Mouse (Mus musculus): ENCODE measurements around the gene Pbrm1.

The Pbrm1 gene

DNA sequence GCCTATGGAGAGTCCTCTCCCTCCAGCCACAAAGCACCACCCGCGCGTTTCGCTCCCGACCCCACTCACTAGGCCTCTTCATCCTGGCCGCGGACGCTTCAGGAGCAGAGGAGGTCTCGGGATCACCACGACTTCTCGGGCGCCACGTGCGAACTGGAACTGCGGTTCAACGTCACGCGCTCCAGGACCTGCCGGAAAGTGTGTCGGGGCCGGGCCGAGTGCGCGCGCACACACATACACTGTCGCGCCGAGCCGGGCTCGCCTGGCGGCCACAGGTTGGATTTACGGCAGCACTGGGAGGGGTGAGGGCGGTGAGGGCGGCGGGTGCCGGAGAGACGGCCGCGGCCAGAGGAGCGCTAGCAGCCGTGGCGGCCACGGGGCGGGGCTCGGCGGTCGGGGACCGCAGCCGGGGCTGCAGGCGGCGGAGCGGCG, at the start of gene Pbrm1, which contains the start of gene Gnl3:
TSS of gene Pbrm1 (plus strand) at position 279 of the 432 bp plus-strand sequence.
TSS of gene Gnl3 (minus strand) at position 293 of the 432 bp plus-strand sequence.
- in situ Hi-C loops (cut with MboI, MseI) = loop anchor here (5.0 kb wide), 1 partner anchor 43 kb away; no protein-coding TSS in a partner anchor

DNA sequence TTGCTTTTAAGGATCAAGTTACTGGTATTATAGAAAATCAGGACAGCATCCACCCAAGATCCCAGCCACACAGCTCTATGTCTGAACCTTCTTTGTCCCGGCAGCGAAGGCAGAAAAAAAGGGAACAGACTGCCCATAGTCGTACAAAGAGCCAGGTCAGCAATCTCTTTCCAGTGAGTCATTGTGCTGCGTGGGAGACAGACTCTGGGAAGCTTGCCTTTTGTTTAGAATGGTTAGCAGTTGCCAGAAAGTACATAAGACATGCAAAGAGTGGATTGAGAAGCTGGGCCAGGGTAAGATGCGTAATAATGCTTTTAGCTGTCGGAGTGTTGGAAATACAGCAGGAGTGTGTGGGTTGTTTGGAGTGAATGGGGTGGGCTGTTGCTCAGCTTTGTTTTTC, 44.7 kb upstream of the Pbrm1 start:
- in situ Hi-C loops (cut with MboI, MseI) = no loop called here

DNA sequence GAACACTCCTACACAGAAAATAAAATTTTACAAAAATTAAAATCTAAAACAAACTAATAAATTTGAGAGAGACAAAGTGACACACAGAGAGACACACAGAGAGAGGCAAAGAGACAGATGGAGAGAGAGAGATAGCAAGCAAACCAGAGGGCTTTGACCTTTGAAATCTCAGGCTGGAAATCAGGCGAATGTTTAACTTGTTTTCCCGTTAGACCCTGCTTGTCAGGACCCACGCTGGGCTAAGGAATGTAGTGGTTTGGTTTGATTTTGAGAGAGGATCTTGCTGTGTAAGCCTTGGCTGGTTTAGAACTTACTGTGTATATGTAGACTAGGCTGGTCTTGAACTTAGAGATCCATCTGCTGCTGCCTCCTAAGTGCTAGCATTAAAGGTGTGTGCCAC, 42.7 kb upstream of the Pbrm1 start:
- in situ Hi-C loops (cut with MboI, MseI) = no loop called here

DNA sequence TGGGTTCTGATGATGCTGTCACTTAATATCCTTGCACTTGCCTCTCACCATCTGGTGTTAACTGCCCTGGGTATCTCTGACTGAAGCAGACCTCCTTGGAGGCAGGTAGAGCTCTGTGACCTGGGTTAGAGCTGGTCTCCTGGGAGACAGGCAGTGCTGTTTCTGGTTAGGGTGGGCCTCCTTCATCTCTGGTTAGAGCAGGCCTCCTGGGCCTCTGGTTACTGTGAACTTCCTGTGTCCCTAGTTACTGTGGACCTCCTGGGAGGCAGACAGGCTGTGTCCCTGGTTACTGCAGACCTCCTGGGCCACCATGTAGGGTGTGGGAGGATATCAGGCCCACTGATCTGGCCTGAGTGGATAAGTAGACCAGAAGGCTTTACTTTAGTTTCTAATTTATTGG, 22.5 kb upstream of the Pbrm1 start:
- in situ Hi-C loops (cut with MboI, MseI) = no loop called here

DNA sequence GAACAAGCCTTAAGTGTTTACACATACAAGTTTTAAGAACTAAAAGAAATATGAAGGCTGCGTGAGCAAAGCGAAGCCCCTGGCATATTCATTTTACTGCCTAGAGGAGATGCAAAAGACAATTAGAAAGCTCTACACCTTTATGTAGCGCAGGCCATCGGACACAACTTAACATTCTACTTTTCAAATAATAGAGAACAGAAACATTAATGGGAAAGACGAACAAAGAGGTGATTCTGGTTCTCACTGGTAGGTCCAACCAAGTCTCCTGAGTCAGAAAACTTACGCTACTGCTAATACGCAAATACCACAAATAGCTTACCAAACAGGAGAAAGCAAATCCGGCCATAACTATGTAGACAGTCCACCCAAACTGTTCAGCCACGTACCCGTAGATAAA, 18.6 kb upstream of the Pbrm1 start:
- in situ Hi-C loops (cut with MboI, MseI) = no loop called here

DNA sequence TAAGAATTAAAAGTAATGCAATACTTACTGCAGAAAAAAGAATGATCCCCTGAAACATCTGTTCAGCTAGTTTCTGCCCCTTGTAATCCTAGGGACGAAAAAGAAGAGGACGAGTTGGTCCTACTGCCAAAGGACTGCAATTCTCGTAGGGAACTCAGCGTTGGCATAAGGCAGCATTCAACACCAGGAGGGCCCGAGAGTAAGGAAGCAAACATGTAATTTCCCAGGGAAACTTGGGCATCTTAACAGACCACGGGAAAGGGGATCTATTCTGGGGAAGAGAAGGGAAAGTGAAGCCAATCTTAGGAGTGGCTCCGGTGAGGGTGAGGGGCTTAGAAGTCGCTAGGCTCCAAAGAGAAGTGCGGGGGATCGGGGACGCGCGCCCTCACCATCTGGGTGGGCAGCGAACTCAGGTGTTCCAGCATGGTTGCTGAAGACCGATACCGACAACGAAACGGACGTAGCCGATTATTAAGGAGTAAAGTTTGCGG, 18.1 kb upstream of the Pbrm1 start:
- in situ Hi-C loops (cut with MboI, MseI) = no loop called here

DNA sequence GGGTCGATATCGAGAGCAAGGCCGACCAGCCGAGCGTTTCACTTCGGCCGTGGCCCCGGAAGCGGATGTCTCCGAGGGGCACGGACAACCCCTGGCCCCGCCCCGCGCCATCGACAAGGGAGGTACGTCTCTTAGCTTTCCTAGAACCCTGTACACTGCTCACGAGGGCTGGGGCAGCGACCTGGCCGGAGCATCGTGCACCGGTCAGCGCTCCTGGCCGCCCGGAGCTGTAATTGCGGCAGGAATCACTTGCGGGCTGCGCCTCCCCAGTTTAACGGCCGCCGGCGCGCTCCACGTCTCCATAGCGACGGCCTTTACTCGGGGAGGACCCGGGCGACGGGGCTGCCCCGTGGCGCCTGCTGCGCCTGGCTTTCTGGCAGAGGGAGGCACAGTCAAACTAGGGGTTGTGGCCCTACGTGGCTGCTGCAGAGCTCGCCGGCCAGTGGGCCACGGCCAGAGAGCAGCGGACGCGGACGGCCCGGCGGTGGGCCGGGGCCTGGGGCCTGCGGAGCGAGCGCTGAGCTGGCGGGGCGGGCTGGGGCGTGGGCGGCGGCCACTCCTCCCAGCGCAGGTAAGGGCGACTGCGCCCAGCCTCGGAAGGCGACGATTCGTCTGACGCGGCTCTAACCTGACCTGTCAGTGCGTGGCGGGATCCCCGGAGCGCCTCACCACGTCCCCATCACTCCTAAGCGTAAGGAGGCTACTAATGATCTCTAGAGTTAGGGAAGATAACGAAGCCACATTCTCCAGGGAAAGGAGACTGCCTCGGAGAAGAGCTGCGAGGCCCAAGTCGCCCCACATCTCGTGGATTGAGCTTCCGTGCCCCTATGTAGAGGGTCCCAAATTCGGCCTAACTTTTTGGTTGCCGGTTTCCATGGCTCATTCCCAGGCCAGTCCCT, 17.4 kb upstream of the Pbrm1 start, which contains the start of the genes Glt8d1 and Spcs1:
TSS of gene Glt8d1 (plus strand) at position 94 of the 899 bp plus-strand sequence.
TSS of gene Spcs1 (minus strand) at position 366 of the 899 bp plus-strand sequence.
- in situ Hi-C loops (cut with MboI, MseI) = no loop called here

DNA sequence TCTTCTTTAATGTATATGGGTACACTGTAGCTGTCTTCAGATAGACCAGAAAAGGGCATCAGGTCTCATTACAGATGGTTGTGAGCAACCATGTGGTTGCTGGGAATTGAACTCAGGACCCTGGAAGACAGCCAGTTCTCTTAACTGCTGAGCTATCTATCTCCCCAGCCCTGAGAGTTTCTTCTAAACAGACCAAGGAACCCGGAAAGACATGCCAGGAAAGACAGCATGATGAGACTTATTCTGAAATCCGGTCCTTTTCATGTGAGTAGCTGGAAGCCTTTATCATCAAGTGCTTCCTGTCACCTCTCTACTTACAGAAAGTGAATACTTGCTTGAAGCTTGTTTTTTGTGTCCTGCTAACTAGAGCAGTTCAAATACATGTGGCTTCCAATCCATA, 14.4 kb upstream of the Pbrm1 start:
- in situ Hi-C loops (cut with MboI, MseI) = no loop called here

DNA sequence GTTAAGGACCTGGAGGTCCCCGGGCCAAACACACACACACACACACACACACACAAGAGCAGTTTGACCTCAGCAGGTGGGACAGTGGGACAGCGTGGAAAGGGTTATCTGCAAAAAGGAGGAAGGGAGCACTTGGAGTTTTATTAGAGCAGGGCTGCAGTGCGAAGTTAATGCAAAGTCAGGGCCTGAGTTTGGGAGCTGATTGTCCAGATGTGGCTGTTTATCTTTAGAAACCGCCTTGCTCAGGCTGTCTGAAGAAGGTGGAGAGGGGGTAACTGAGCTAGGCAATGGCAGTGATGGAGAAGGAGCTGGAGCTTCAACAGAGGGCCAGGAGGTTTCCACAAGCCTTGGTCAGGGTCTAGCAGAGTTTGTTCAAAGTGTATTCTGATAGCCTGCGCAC, 12.2 kb upstream of the Pbrm1 start:
- in situ Hi-C loops (cut with MboI, MseI) = no loop called here

DNA sequence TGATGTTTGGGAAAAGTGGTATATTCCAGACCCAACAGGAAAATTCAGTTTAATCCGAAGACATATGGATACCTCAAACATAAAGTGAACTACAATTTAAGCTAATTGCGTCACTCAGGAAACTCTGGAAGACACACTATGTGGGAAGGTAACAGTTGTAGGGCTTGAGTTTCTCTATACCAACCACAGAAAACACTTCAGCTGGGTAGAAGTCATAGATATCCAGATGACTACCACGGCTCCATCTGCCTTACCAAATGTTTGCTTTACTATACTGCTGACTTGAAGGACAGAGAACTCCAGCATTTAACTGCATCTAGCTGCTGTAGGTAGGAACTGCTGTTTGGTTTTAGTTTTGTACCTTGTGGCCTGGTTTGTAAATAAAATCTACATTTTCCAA, 7.3 kb upstream of the Pbrm1 start:
- in situ Hi-C loops (cut with MboI, MseI) = no loop called here

DNA sequence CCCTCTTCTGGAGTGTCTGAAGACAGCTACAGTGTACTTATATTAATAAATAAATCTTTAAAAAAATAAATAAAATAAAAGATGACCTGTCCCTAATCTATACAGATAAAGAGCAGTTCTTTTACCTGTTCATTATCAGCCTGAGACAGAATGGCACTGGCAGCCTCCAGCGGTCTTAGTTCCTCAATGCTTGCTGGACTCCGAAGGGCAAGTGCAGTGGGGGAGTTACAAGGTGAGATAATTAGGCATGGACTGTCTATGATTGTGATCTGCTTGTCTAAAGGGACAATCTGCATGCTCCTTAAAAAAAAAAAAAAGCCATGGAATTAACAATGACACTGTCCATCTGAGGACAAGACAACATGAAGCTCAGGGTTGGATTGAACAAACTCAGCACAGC, 5.0 kb upstream of the Pbrm1 start:
- in situ Hi-C loops (cut with MboI, MseI) = no loop called here

DNA sequence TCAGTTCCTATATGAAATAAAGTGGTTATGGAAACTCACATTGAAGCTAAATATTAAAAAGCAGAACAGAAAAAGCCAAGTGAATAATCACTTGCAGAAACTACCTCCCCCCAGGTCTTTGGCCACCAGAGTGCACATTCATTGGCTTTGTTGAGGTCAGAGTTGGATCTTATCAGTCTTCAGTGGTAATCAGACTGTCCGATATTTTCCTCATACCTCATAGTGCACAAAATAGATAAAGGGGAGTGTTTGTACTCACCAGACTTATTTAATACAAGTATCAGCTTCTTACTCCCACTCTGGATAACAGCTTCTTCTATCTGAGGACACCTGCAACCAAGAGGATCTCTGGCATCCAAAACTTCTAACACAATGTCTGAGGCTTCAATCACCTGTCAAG, 2.9 kb upstream of the Pbrm1 start:
- in situ Hi-C loops (cut with MboI, MseI) = loop anchor here (5.0 kb wide), 1 partner anchor 46 kb away; no protein-coding TSS in a partner anchor

DNA sequence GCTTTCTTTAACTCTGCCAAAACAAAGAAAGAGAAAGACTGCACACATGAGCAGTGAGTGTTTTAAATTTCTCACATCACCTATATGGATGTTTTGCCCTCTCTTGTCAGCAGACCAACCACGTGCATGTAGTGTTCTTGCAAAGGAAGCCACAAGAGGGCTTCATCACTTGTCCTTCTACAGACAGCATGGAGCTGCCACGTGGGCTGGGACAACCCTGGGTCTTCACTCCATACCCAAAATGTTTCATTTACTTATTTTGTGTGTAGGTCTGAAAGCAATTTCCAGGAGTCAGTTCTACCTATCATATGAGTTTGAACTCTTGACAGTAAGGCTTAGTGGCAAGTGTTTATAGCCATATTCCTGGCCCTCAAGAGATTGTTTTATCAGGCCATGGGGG, 1.1 kb upstream of the Pbrm1 start:
- in situ Hi-C loops (cut with MboI, MseI) = loop anchor here (5.0 kb wide), 1 partner anchor 44 kb away; no protein-coding TSS in a partner anchor

DNA sequence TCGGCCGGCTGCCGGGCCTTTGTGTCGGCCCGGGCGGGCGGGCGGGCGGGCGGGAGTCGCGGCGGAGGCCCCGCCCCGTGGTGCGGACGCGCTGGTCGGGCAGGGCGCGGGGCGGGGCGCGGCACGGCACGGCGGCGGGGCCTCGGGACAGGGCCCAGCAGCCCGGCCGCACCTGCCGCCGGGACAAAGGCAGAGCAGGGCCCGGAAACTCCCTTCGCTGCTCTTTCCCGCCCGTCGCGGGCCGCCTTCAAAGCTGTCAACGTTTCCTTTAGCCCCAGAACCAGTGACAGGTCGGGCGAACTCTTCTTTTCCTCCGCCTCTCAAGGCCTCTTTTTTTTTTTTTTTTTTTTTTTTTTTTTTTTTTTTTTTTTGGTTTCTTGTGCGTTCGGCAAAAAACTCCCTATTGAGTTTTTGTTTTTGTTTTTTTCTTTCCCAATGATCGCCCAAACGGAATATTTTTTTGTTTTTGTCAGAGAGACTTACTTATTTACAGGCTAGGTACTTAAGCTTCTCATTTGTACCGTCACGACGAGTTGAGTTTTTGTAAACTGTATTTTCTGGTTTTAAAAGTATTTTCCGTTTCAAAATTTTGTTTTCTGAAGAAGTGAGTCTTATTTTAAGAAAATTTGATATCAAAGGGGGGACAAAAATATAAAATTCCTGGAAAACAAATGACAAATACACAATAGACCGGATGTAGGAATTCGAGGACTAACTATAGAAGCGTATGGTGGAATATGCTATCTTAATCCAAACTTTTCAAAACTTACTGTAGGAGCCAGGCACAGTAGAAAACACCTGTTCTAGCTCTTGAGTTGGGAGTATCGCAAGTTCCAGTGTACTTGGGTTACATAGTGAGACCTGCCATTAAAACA, 630 bp downstream of the Pbrm1 start:
- in situ Hi-C loops (cut with MboI, MseI) = loop anchor here (5.0 kb wide), 1 partner anchor 43 kb away; no protein-coding TSS in a partner anchor

DNA sequence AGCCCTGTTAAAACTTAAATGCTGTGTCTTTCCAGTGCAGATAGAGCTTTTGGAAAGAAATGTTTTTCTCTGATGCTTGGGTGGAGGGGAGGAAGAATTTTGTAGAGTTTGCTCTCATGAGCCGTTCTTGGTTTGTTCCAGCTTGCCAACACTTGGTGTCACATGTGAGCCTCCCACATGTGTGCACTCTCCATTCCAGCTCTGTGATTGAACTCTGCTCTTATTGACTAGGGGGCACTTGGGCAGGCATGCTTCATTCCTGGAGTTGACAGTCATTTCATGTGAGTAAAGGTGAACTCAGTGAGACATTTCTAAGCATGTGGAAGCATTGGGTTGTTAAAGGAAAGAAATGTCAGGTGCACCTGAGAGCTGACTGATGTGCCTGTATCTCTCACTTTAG, 3.6 kb downstream of the Pbrm1 start:
- in situ Hi-C loops (cut with MboI, MseI) = no loop called here

DNA sequence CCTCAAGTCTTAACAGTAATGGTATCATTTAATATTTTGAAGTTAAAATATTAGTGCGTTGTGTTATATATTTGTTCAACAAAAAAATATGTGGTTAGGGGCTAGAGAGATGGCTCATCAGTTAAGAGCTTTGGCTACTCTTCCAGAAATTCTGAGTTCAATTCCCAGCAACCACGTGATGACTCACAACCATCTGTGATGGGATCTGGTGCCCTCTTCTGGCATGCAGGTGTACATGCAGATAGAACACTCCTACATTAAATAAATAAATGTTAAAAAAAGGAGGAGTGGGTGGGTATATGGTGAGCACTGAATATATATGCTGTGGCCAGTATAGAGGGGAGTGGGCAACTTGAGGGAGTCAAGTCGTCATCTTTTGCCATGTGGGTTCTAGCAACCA, 6.8 kb downstream of the Pbrm1 start:
- in situ Hi-C loops (cut with MboI, MseI) = no loop called here

DNA sequence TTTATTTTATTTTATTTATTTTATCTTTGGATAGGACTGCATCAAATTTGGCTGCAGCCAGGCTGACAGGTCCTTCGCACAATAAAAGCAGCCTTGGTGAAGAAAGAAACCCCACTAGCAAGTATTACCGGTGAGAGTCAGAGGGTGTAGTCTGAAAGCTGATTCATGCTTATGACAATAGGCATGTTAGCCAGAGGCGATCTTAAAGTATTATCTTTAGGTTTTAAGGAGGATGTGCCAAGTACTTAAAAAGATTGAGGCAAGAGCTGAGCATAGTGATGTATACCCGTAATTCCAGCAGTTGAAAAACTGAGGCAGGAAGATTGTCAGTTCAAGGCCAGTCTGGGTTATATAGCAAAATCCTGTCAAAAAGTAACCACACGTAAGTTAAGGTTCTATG, 26.4 kb downstream of the Pbrm1 start:
- in situ Hi-C loops (cut with MboI, MseI) = loop anchor here (5.0 kb wide), 1 partner anchor 142 kb away; no protein-coding TSS in a partner anchor

DNA sequence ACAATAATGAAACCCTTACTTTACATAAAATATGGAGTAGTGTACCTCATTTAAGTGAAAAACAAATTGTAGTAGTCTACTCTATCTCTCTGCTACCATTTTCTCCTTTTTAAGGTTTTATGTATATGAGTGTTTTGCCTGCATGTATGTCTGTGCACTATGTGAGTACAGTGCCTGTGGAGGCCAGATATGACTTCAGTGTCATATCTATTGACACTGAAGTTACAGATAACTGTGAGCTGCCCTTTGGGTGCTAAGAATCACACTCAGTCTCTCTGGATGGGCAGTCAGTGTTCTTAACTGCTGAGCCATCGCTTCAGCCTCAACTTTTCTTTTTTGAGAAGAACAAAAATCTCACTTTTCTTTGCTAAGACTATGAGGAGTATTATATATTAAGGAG, 26.9 kb downstream of the Pbrm1 start:
- in situ Hi-C loops (cut with MboI, MseI) = loop anchor here (5.0 kb wide), 1 partner anchor 141 kb away; no protein-coding TSS in a partner anchor

DNA sequence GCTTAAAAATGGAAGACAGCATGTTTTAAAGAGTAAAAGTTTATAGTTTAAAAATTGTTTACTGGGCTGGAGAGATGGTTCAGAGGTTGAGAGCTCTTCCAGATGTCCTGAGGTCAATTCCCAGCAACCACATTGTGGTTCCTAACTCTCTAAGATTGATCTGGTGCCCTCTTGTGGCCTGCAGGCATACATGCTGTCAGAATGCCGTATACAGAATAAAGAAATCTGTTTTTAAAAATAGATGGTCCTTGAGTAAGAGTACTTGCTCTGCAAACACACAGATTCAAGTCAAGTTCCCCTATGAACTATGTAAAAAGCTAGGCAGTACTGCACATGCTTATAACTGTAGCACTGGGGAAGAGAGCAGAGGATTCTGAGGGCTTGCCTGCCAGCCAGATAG, 43.3 kb downstream of the Pbrm1 start:
- in situ Hi-C loops (cut with MboI, MseI) = loop anchor here (5.0 kb wide), 1 partner anchor 45 kb away; the partner anchor contains the start of genes Gnl3 and Pbrm1

DNA sequence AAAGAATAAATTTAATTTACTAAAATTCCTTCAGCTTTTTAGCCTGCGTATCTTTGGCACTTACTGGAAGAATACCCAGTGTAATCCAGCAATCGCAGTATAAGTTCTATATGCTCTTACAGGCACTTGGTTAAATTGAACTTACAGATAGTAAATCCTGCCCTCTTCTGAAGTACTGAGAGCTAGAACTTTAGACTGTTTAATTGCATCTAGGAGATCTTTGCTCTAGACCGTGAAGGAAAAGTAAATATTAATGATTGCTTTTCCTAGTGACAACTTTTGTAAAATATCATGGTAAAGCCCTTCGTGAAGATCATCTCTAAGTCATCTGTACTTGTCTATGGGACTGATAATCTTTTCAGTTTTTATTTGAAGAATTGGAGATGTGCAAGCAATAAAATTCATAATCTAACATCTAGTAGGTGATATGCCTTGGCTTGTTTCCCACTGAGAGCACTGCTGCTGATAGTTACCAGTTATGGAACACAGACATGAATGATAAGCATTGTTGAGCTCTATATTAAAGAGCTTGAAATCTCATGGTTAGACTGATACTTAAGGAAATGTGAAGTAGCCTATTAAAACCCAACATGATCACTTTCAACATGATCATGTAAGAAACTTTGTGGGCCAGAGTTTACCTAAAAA, 50.3 kb downstream of the Pbrm1 start:
- in situ Hi-C loops (cut with MboI, MseI) = no loop called here

DNA sequence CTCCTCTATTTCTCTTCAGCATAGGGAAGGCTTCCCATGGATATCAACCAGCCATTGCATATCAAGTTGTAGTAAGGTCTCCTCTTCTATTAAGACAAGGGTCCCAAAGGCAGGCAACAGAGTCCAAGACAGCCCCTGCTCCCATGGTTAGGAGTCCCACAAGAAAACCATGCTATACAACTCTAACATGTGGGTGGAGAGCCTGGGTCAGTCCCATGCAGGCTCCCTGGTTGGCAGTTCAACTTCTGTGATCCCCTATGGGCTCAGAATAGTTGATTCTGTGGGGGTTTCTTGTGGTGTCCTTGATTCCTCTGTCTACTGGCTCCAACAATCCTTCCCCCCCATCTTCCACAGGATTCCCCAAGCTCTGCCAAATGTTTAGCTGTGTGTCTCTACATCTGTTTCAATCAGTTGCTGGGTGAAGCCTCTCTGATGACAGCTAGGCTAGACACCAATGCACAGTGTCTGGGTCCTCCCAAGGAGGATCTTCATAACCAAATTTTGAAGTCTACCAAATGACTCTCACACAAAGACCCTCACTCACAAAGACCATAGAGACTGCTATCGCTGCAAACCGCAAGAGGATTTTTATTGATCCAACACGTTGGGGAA, 59.8 kb downstream of the Pbrm1 start:
- in situ Hi-C loops (cut with MboI, MseI) = loop anchor here (5.0 kb wide), 1 partner anchor 41 kb away; no protein-coding TSS in a partner anchor
